Mouse (Mus musculus): ENCODE measurements around the gene Rad23a.

The Rad23a gene

DNA sequence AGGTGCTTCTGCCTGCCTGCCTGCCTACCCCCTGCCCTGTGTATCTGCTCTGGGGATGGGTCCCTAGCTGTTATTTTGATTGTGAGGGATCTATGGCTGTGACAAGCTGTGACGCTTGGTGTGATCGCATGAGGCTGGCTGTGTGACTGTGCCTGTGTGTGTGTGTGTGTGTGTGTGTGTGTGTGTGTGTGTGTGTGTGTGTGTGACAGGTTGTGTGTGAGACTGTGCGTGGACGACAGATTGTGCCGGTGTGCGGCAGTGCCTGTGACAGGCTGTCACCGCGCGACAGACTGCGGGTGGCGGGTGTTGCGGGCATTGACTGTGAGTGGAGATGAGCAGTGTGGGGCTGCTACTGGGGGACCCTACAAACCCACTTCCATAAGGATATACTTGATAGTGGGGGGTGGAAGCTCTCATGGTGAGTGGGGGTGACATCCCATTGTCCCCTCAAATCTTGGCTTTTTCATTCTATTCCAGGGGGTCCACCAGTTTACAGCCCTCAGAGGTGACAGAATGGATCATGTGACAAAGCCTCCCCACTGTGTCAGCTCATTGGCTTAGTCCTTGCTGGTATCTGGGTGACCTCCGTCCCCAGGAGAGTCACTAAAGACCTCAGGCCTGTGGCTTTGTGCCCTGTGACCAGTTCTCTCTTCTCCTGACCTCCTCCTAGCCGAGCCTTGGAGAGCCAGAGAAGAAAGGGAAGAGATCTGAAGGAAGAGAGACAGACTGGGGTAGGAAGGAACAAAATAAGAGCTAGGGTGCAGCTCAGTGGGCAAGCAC is 52.8 kb downstream of the Rad23a start:
- no peak for DNase-seq (ENCODE audit: low spot score in 2 of 2)

DNA sequence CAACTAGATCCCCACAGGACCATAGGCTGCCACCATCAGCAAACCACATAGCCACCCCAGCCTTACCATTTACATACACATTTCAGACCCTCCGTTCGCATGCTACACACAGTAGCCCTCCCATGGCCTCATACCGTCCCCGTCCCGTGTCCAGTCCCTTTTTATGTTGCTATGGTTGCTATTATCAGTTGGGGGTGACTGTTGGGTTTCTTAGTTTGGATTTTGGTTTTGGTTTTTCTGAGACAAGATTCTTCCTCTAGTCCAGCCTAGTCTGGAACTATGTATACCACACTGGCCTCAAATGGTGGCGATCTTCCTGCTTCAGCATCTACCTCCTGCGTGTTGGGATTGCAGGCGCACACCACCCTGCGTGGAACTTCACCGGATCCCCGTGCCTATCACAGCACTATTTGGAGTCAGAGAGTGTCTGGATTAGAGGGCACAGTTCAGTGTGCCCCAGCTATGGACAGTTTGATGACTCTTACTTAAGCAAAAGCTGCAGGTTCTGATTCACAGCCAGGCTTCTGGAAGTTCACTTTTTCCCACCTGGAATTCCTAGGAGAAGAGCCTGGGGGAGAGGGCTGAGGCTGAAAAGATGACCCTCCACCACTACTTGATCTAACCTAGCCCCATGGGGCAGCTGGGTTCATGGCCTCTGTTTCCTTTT is 53.5 kb downstream of the Rad23a start:
- DNase-seq (ENCODE audit: low spot score in 2 of 2) = no peak

- no peak for DNase-seq (ENCODE audit: low spot score in 2 of 2)
Observed at GRCm38 (mm10) chr8:84785756-84786677, 54.4 kb downstream of the Rad23a start.

GRCm38 (mm10) chr8:84785506-84785755 is 55.0 kb downstream of the Rad23a start:
- DNase-seq (ENCODE audit: low spot score in 2 of 2) = no peak

GRCm38 (mm10) chr8:84784681-84785505 is 55.6 kb downstream of the Rad23a start:
- peak in 1 of 2 experiments; percentile 14 for DNase-seq (ENCODE audit: low spot score in 2 of 2)
